Mouse (Mus musculus) thymus, postnatal 0 days (tissue): Measurements from ENCODE around the gene Trim31. TPM values are rescaled to one million over a fixed set of nuclear protein-coding genes. Genes with fewer than 3 reads are reported as not detected.
"Not testable (repeated sequence)": the region's sequence is repeated elsewhere in the genome, so short reads cannot be mapped to it uniquely, and the experiment has no call there.

Experiments used
- DNase-seq: peaks from one replicate; pipeline ENCODE4 v3.0.0-alpha.2; 2015; ENCODE audit warnings: low spot score
- polyA plus RNA-seq: library from polyadenylated mRNA; unstranded; fragments of >200 nt; fragmentation: Nextera tagmentation; extraction: Ambion mirVana; gene quantifications from 2 replicates; pipeline ENCODE4 v1.2.1, GENCODE M21; 2015

Trim31 gene
- polyA plus RNA-seq: 0.16 and 0.19 TPM in 2 replicates

GRCm38 (mm10) chr17:36897552-36898205, at the start of gene Trim31:
Trim31 (plus strand) TSS chr17:36898118.
- DNase-seq: no peak

DNA sequence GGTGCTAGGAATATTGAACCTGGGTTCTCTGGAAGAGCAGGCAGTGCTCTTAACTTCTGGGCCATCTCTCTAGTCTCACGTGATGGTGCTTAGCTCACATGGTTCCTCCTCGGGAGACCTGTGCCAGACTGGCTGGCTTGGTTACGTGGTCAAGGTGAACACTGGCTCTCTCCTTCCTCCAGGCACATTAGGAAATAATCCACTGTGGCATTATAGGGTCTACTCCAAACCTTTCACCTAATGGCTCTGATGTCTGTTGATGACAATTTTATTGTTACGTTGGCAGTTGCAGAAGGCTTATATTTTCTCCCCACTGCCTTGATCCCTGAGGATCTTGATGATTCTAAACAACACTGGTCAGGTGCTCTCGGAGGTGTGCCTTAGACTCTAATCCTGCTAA, 49.0 kb upstream of the Trim31 start:
- no peak for DNase-seq

DNA sequence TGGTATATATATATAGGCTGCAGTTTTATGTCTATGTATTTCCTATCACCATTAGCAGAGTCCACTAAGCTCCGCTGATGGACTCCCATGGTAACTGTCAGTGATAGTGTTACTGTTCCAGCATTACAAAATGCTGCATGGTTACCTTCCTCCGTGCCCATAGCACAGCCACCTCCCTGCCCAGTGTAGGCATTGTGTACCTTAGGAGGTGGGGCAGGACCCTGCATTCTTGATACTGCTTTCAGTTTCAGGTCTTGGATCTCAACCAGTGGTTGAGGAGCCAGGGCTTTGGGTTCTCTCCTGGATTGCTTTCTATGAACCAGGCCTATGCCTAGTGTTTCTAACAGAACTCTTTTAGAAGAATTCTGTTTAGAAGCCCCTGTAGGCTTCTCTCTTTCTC, 47.9 kb upstream of the Trim31 start:
- no peak for DNase-seq

GRCm38 (mm10) chr17:36851200-36851599, 46.7 kb upstream of the Trim31 start:
- DNase-seq: no peak

DNA sequence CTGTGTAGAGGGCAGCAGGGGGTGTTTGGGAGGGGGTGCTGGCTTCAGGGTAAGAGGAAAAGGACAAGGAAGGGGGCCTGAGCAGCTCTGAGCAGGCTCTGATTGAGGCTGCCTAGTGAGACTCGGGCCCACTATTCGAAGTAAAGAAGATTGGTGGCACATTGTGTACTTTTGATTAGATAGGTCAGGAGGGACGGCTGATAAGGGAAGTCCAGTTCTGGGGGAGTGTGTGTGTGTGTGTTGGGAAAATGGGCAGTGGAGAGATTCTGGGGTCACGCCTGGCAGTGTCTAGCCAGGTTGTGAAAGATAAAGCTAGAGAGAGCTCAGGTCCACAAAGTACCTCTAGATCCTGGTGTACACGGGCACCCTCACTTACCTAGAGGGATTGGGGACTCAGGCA, 46.3 kb upstream of the Trim31 start:
- no peak for DNase-seq

DNA sequence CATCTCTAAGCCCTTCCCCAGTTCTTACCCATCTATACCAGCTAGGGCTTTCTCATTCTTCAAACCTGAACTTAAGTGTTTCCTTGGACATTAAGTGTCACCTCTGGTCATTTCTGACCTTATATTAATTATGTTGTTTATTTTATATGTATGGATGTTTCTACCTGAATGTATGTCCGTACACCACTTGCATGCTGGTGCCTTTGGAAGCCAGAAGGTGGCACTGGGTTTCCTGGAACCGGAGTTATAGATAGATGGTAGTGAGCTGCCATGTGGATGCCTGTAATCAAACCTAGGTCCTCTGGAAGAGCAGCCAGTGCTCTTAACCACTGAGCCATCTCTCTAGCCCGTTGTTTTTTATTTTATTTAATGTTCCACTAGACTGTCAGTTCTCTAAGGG, 42.4 kb upstream of the Trim31 start:
- no peak for DNase-seq

- no peak for DNase-seq
Measured at GRCm38 (mm10) chr17:36856236-36856635, 41.7 kb upstream of the Trim31 start.

- DNase-seq: no peak
Measured at GRCm38 (mm10) chr17:36858181-36858580, 39.7 kb upstream of the Trim31 start.

DNA sequence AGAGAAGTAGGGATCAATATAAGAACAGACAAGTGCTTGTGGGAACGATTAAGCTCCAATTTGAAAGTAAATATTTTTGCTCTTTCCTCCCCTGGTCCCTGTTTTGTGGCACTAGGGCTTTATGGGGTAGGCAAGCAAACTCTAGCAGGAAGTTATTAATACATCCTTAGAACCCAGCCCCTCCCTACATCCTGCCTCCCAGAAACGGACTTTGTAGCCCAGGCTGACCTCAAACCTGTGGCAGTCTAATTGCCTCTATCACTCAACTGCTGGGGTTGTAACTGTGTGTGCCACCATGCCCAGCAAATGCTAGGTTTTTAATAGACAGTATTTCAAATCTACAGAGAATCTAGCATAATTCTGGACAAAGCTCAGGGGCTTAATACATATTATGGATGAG, 36.2 kb upstream of the Trim31 start:
- DNase-seq: no peak

DNA sequence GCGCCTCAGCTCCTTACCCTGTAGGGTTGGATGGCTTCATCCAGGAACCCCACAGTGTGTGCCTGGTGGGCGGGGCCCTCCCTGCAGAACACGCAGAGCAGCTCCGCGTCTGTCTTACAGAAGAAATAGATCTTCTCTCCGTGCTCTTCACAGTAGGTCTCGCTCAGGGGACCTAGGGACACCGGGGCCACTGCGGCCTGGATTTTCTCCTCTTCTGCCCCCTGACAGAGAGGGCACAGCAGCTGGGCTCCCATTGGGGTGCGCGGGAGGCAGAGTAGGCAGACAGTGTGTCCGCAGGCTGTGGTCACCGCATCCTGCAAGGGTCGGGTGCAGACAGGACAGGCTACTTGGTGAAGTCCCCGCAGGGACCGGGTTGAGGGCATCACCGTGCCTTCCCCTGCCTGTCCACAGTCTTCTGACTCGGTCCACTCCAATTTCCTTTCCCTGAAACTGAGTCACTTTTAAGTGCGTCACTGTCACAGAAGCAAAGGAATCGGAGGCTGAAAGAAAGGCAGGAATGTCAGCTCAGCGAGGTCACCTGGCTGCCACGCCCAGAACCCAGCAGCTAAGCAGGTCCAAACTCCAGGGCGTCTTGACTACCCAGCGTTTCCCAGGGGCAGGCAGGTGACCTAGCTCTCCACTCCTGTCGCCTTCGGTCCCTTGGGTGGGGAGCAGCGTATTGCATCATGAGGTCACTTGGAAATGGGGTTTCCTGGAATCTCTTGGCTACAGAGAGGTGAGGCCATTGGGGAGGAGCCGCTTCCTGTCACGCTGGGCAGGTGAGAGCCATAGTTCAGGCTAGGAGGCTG, 31.0 kb upstream of the Trim31 start, which contains the start of gene Trim15:
Trim15 (minus strand) TSS at position 492 of the 809 bp plus-strand sequence.
- DNase-seq: no peak

GRCm38 (mm10) chr17:36868836-36869235, 29.1 kb upstream of the Trim31 start:
- no peak for DNase-seq

DNA sequence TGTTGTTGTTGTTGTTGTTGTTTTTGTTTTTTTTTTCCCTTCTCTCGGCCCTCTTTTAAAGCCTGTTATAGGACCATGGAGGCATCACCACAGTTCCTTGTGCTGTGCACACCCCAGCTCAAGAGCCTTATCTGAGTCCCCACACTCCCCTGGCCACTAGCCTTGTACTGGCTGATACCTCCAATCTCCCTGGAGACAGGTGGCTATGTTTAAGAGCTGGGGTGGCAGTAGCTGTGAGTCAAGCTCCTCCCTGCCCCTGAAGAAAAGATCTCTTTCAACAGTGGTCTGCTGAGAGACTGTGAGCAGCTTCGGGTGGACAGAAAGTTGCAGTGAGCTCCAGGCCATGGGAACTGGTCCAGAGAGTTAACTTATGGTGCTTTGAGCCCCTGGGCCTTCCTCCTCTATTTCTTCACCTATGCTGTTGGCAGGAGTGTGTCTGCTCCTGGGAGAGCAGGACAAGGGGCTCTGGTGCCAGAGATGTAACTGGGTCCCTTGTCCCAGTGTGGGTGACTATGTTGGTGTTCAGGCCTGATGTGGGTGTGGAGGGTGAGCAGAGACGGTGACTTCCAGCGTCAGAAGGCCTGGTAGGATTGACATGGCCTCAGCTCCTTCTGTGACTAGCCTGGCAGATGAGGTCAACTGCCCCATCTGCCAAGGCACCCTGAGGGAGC, 28.5 kb upstream of the Trim31 start, which contains the start of gene Trim10:
Trim10 (plus strand) TSS at position 291 of the 671 bp plus-strand sequence.
- DNase-seq: no peak

DNA sequence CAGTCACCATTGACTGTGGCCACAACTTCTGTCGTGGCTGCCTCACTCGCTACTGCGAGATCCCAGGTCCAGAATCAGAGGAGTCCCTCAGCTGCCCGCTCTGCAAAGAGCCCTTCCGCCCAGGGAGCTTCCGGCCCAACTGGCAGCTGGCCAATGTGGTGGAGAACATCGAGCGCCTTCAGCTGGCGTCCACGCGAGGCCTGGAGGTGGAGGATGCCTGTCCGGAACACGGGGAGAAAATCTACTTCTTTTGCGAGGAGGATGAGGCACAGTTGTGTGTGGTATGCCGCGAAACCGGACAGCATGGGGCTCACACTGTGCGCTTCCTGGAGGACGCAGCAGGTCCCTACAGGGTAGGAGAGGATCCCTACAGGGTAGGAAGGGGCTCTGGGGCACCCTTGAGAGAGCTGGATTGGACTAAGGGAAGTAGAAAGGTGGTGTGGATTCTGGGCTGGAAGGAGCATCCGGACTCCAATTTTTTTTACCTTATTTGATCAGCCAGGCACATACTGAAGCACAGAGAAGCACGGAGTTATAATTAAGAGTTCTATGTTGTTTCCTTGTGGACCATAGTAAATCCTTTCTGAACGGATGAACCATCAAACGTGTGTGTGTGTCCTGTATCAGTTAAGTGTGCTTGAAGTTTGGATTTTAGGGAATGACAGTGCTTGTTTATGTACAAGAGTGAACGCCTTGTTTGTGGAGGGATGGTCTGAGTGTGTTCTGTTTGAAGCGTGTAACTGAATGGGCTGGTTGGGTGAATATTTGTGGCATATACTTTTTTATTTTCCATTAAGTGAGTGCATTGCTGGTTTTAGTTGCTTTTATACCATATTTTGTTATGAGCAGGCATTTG, 27.7 kb upstream of the Trim31 start:
- DNase-seq: no peak

- DNase-seq: no peak
Measured at GRCm38 (mm10) chr17:36874636-36875035, 23.3 kb upstream of the Trim31 start.

- DNase-seq: no peak
Measured at GRCm38 (mm10) chr17:36883350-36883749, 14.6 kb upstream of the Trim31 start.

DNA sequence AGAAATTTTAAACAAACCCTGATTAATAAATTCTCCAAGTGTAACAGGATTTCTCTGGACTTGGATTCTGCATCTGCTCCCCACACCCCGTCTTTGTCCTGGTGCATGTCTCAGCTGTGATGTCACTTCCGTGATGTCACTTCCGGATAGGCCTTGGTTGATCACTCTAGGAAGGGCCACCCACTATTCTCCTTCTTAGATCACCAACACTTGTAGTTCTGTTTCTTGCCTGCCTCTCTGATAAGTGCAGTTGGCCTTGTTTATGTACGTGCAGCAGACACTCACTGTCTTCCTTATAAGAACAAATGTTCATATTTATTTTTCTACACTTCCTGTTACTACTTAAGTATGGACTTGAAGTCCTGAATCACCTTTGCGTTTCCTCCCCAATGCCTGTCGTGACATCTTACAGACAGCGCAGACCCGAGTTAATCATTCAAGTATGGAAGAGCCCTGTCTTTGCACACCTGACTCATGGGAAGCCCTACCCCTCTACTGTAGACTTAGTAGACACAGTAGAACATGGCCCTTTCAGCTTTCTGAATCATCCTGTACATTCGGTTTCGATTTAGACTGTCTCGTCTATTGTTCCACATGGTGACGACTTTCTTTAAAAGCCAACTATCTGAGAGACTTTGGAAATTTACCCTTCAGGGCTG, 12.7 kb upstream of the Trim31 start:
- DNase-seq: no peak

GRCm38 (mm10) chr17:36890073-36890903, 7.6 kb upstream of the Trim31 start, which contains the start of gene Trim40:
Trim40 (minus strand) TSS chr17:36890123.
- DNase-seq: no peak

DNA sequence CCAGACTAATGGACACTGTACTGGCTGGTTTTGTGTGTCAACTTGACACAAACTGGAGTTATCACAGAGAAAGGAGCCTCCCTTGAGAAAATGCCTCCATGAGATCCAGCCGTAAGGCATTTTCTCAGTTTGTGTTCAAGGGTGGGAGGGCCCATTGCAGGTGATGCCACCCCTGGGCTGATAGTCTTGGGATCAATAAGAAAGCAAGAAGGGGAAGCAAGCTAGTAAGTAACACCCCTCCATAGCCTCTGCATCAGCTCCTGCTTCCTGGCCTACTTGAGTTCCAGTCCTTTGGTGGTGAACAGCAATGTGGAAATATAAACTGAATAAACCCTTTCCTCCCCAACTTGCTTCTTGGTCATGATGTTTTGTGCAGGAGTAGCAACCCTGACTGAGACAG, 6.4 kb upstream of the Trim31 start:
- DNase-seq: not testable (repeated sequence)

- DNase-seq: peak; percentile 40
Measured at GRCm38 (mm10) chr17:36892362-36892761, 5.6 kb upstream of the Trim31 start.

DNA sequence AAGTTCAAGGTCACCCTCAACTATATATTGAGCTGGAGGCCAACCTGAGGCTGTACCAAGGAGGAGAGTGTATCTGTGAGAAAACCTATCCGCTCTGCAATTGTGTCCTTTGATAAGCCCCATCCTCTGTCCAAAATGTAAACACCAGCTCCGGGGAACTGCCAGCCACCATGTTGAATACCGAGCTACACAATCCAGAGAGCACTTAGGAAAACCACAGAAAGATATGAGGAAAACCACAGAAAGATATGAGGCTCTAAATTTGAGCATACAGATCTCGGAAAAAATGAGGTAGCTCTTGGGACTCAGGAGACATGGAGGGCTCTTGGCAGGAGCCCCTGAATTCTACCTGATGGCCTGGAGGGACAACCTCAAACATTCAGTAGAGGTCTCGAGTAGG, 4.5 kb upstream of the Trim31 start:
- no peak for DNase-seq
